Mouse (Mus musculus) cortical plate, adult 2 months (tissue): ENCODE results near the gene Ggnbp2.

Source experiments
- CTCF ChIP-seq: fragments of 200-500 bp; IDR thresholded peaks from 2 replicates; pipeline ENCODE4 v1.5.1; 2011; ENCODE audit warnings: mild to moderate bottlenecking, control low read depth, low read length; ENCODE audit not compliant: insufficient read depth; ENCODE audit errors: extremely low read depth
- POLR2A ChIP-seq: fragments of 200-500 bp; IDR thresholded peaks from 2 replicates; pipeline ENCODE4 v1.6.1; 2011; ENCODE audit warnings: mild to moderate bottlenecking, low read length, control low read depth; ENCODE audit not compliant: insufficient read depth; ENCODE audit errors: extremely low read depth

DNA sequence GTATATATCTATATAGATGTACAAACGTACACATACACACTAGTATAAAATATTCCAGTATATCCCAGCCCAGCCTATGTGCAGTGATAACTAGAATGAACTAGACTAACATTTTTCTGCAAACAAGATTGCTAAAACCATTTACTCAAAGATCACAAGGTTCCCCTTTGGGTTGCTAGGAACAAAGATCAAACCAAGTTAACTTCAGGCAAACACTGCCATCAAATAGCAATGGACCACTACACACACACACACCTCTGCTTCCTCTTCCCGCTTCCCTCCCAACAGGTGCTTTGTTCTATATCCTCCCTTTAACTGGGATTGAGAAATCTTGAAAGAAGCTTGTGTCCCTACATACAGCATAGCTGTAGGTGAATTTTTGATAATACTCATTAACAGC is 3.0 kb downstream of the Ggnbp2 start:
- TF ChIP-seq CTCF (no peak), POLR2A (no peak)
